Mouse (Mus musculus) Patski (cell line): Measurements from ENCODE around the gene Slc25a33. TPM values are rescaled to one million over a fixed set of nuclear protein-coding genes. Genes with fewer than 3 reads are reported as not detected.

Experiments used
- ATAC-seq: fragments of 100-300 bp; one replicate; pipeline ENCODE4 v1.8.0; 2021
- CTCF ChIA-PET: fragments of 350-600 bp; sonication (Branson Sonifier 250); formaldehyde crosslinking; loops from one replicate; lab custom pipeline; 2022; ENCODE audit warnings: inconsistent platforms; lab: Charles Lee
- POLR2A ChIA-PET: fragments of 350-600 bp; sonication (Branson Sonifier 250); formaldehyde crosslinking; loops from one replicate; lab custom pipeline; 2022; ENCODE audit warnings: antibody characterized with exemption, inconsistent platforms; lab: Charles Lee
- DNase-seq: peaks from one replicate; pipeline ENCODE4 v3.0.0-alpha.2; 2011; ENCODE audit warnings: low read depth, low spot score
- H3K27me3 ChIP-seq: fragments of 371-371 bp; one replicate; pipeline ENCODE4 v1.5.1; 2021
- CTCF ChIP-seq: fragments of 100-300 bp; IDR thresholded peaks from one replicate; pipeline ENCODE4 v1.5.1; 2021
- in situ Hi-C: fragments of 300-500 bp; cut with MboI; formaldehyde crosslinking; loops from 3 replicates; pipeline ENCODE4 v1.11.1; 2018; ENCODE audit warnings: low pct_unique_long_range_greater_than_20kb, mixed read lengths
- polyA plus RNA-seq: library from polyadenylated mRNA; unstranded; gene quantifications from one replicate; pipeline ENCODE4 v1.2.3, GENCODE M21; 2021

Slc25a33 gene
- polyA plus RNA-seq, 1 experiment from 2014 or later, result 23.3 TPM

- no peak for DNase-seq
- ChIA-PET POLR2A (interaction anchor here (0.5 kb wide), 1 partner anchor 156 kb away, joined by 4 read pairs; no protein-coding TSS in a partner anchor), CTCF (interaction anchor here (1.2 to 1.4 kb wide), 3 partner anchors 24 to 162 kb away, joined by 3 to 4 read pairs (median 3); no protein-coding TSS in a partner anchor)
- H3K27me3 ChIP-seq, result no peaks in the 10 kb centered on the region
- ATAC-seq, result no peak
- in situ Hi-C loops, result no loop called here
- TF ChIP-seq CTCF, result no peak
Measured at GRCm38 (mm10) chr4:149796567-149797219, 22.6 kb upstream of the Slc25a33 start.

- ChIA-PET CTCF (no interaction called here), POLR2A (no interaction called here)
- in situ Hi-C loops, result no loop called here
- DNase-seq, result no peak
- no peak for ATAC-seq
- TF ChIP-seq CTCF, result no peak
- no peaks in the 10 kb centered on the region for H3K27me3 ChIP-seq
Measured at GRCm38 (mm10) chr4:149794966-149795477, 20.9 kb upstream of the Slc25a33 start.

DNA sequence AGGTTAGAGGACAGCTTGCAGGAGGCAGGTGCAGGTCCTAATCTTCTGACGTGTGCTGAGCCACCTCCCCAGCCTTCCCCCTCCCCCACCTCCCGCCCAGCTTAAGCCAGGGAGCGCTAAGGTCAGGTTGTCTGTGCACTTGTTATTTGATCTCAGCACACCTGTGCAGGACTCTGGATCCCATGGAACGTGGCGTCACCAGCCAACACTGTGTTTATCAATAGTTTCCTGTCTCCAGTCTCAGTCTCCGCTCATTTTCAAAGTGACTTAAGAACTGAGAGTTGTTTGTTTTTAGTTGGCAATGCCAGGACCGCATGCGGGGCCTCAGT, 19.9 kb upstream of the Slc25a33 start:
- CTCF ChIA-PET, result interaction anchor here (0.8 kb wide), 1 partner anchor 42 kb away, joined by 3 read pairs; no protein-coding TSS in a partner anchor
- no peak for TF ChIP-seq CTCF
- no peaks in the 10 kb centered on the region for H3K27me3 ChIP-seq
- in situ Hi-C loops, result no loop called here
- ATAC-seq, result no peak
- no peak for DNase-seq
- POLR2A ChIA-PET, result no interaction called here

DNA sequence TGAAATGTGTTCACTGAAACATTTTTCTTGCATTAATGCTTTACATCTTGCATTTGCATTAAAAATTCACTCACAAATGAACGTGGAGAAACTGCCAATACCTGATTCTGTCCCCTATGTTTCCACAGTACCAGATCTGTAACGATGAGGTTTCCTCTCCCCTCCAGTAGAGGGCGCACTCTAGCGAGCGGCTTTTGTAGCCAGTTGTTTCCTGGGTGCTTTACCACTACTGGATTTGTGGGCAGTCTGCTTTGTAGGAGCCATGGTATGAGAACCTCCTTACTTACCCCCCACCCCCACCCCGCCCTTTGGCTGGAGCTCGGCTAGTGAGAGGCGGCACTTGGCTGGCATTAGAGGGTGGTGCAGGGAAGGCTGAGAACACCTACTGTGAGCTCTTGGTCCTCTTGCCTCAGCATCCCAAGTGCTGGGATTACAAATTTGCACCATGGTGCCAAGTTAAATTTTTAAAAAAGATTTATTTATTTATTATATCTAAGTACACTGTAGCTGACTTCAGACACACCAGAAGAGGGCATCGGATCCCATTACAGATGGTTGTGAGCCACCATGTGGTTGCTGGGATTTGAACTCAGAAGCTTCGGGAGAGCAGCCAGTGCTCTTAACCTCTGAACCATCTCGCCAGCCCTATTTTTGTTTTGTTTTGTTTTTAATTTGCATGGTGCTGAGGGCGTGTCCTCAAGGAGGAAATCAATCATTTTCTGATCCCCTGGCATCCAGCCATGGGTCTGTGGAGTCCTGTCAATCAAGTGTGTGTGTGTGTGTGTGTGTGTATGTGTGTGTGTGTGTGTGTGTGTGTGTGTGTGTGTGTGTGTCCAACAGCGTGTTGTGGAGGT, 19.3 kb upstream of the Slc25a33 start:
- H3K27me3 ChIP-seq, result no peaks in the 10 kb centered on the region
- DNase-seq (no peak), ATAC-seq (no peak)
- POLR2A ChIA-PET, result no interaction called here
- in situ Hi-C loops, result no loop called here
- TF ChIP-seq CTCF, result peak; percentile 41
- CTCF ChIA-PET, result interaction anchor here (0.8 to 1.5 kb wide), 4 partner anchors 9 to 41 kb away, joined by 3 to 4 read pairs (median 4); no protein-coding TSS in a partner anchor

- ChIA-PET POLR2A (no interaction called here), CTCF (interaction anchor here (0.9 to 1.5 kb wide), 5 partner anchors 10 to 166 kb away, joined by 3 to 4 read pairs (median 4); no protein-coding TSS in a partner anchor)
- in situ Hi-C loops, result no loop called here
- no peaks in the 10 kb centered on the region for H3K27me3 ChIP-seq
- no peak for ATAC-seq
- no peak for TF ChIP-seq CTCF
- DNase-seq, result no peak
Measured at GRCm38 (mm10) chr4:149792159-149792800, 18.2 kb upstream of the Slc25a33 start.

DNA sequence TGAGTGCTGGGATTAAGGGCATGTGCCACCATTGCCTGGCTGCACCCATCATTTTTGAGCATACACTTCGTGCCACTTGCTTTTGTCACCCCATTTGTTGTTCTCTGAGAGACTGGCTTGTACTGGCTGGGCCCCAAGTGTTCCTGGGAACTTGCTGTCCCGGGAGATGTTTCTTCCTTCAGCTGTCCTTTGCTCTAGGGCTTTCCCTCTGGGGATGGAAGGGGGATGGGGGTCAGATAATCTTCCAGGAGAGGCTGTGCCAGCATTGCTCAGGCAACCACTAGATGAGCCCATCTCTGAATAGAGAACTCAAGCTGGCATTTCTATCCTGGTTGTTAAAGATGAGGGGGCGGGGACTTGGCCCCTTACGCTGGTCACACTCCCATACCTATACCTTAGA, 17.4 kb upstream of the Slc25a33 start:
- POLR2A ChIA-PET, result no interaction called here
- CTCF ChIA-PET, result interaction anchor here (1.4 to 1.5 kb wide), 2 partner anchors 18 to 167 kb away, joined by 4 read pairs; no protein-coding TSS in a partner anchor
- in situ Hi-C loops, result no loop called here
- DNase-seq, result no peak
- no peaks in the 10 kb centered on the region for H3K27me3 ChIP-seq
- no peak for TF ChIP-seq CTCF
- ATAC-seq, result no peak

DNA sequence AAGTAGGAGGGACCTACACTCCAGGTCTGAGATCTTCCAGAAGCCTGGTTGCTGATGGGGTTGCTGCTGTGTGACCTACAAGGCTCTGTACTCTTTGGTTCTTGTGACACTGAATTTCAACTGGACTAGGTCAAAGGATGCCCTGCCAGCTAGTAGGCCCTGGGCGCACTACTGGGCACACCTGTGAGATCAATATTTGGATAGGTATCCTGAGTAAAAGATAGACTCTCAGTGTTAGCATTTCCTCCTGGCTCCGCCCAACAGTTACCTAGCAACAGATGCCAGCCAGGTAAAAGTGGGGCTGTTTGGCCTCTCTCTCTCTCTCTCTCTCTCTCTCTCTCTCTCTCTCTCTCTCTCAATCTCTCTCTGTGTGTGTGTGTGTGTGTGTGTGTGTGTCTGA, 16.9 kb upstream of the Slc25a33 start:
- ATAC-seq (no peak), DNase-seq (no peak)
- in situ Hi-C loops, result no loop called here
- no peaks in the 10 kb centered on the region for H3K27me3 ChIP-seq
- no peak for TF ChIP-seq CTCF
- CTCF ChIA-PET, result no interaction called here
- POLR2A ChIA-PET, result no interaction called here

DNA sequence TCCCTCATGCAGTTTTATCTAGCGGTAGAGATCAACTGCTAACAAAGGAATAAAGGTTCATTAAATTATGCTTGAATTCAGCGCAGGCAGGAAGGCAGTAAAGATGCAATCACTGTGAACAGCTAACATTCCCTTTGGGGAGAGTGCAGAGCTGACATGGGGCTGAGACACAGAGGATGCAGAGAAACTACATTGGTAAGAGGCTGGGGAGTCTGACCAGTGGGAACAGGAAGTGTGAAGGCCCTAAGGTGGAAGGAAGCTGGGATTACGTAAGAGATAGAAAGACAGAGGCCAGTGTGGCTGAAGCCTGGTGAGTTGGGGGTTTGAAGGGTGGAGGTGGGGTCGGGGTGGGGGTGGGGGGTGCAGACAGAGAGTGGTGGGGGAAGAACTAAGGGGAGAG, 16.5 kb upstream of the Slc25a33 start:
- ChIA-PET POLR2A (no interaction called here), CTCF (no interaction called here)
- ATAC-seq (no peak), DNase-seq (no peak)
- in situ Hi-C loops, result no loop called here
- no peak for TF ChIP-seq CTCF
- H3K27me3 ChIP-seq, result no peaks in the 10 kb centered on the region

GRCm38 (mm10) chr4:149789421-149790194, 15.5 kb upstream of the Slc25a33 start:
- in situ Hi-C loops, result no loop called here
- DNase-seq, result no peak
- TF ChIP-seq CTCF, result no peak
- ChIA-PET CTCF (no interaction called here), POLR2A (interaction anchor here (0.7 kb wide), 1 partner anchor 9 kb away, joined by 3 read pairs; no protein-coding TSS in a partner anchor)
- no peaks in the 10 kb centered on the region for H3K27me3 ChIP-seq
- ATAC-seq, result no peak

- ChIA-PET POLR2A (no interaction called here), CTCF (interaction anchor here (2.2 kb wide), 1 partner anchor 14 kb away, joined by 5 read pairs; no protein-coding TSS in a partner anchor)
- in situ Hi-C loops, result no loop called here
- TF ChIP-seq CTCF, result no peak
- ATAC-seq, result no peak
- no peak for DNase-seq
- no peaks in the 10 kb centered on the region for H3K27me3 ChIP-seq
Measured at GRCm38 (mm10) chr4:149784901-149785300, 10.8 kb upstream of the Slc25a33 start.
